12 mouse cellular contexts compared by ENCODE assay signal in genomic region chr7:18949781-18950522, GRCm38 (mm10). TPM values are rescaled to one million over a fixed set of nuclear protein-coding genes. Genes with fewer than 3 reads are reported as not detected.
A peak's percentile ranks its signal among the peaks of the same experiment; 100 is the strongest.
DNase-seq lines count a peak whose midpoint lies in the region; ATAC-seq lines count a peak whose summit lies in the region.
"Had no signal": no experiment of that assay in that cellular context is flagged by ENCODE, and none has a peak within 500 bp of the region (broad histone marks: within the 10 kb centered on the region; RNA-seq: fewer than 3 reads in every experiment).

No protein-coding gene starts in this region.

- H3K4me3 ChIP-seq in hindbrain, embryonic 13.5 days: peak overlapping the region; percentile 11; the same call in 1 of the 2 replicates
- no peak overlapping the region for H3K4me3 ChIP-seq in liver, embryonic 11.5 days (ENCODE audit: low read depth, low read length)
- H3K4me3 ChIP-seq: heart, embryonic 13.5 days; megakaryocyte, embryonic 14.5 days; stomach, embryonic 15.5 days had no signal

- peaks cover 55% of the 10 kb centered on the region for H3K36me3 ChIP-seq in hindbrain, embryonic 13.5 days
- no peaks in the 10 kb centered on the region for H3K36me3 ChIP-seq in liver, embryonic 11.5 days (ENCODE audit: control insufficient read depth, insufficient read depth, low read length)
- H3K36me3 ChIP-seq: G1E; heart, embryonic 13.5 days; stomach, embryonic 15.5 days had no signal

- H3K4me2 ChIP-seq in hindbrain, embryonic 13.5 days: peak overlapping the region; percentile 38
- H3K4me2 ChIP-seq in liver, embryonic 11.5 days: no peak overlapping the region
- H3K4me2 ChIP-seq: heart, embryonic 13.5 days; stomach, embryonic 15.5 days had no signal

- WGBS in hindbrain, embryonic 13.5 days: 12% methylated on average over 12 of the region's 12 CpGs
- 34% methylated on average over 12 of the region's 12 CpGs for WGBS in liver, embryonic 11.5 days

- H3K9ac ChIP-seq in hindbrain, embryonic 13.5 days: peak overlapping the region; percentile 53; the same call in 1 of the 2 replicates
- no peak overlapping the region for H3K9ac ChIP-seq in liver, embryonic 11.5 days (ENCODE audit: low read depth, low read length)
- H3K9ac ChIP-seq: heart, embryonic 13.5 days; stomach, embryonic 15.5 days had no signal

- H3K4me1 ChIP-seq in hindbrain, embryonic 13.5 days (replicated peaks): peaks cover 46% of the 10 kb centered on the region
- H3K4me1 ChIP-seq in liver, embryonic 11.5 days (replicated peaks; ENCODE audit: control insufficient read depth, insufficient read depth, low read length): peaks cover 3% of the 10 kb centered on the region; the same call in 1 of the 2 replicates
- H3K4me1 ChIP-seq: stomach, embryonic 15.5 days had no signal

- H3K27me3 ChIP-seq in hindbrain, embryonic 13.5 days: no peaks in the 10 kb centered on the region
- 0 out of 2 replicates have a peak, but pooled peaks cover 3% of the 10 kb centered on the region for H3K27me3 ChIP-seq in liver, embryonic 11.5 days (replicated peaks; ENCODE audit: control insufficient read depth, insufficient read depth, low read length)
- H3K27me3 ChIP-seq: stomach, embryonic 15.5 days had no signal

- ATAC-seq in hindbrain, embryonic 13.5 days (ENCODE audit: low FRiP score): peak; percentile 92
- ATAC-seq in liver, embryonic 11.5 days (replicated peaks; ENCODE audit: low FRiP score): no peak
- no peak for ATAC-seq in cerebellum, adult (ENCODE audit: insufficient number of reproducible peaks, low FRiP score, low TSS enrichment)

- H3K27ac ChIP-seq in hindbrain, embryonic 13.5 days: peak overlapping the region; percentile 92
- no peak overlapping the region for H3K27ac ChIP-seq in liver, embryonic 11.5 days (ENCODE audit: low read depth, low read length)
- H3K27ac ChIP-seq: heart, embryonic 13.5 days; stomach, embryonic 15.5 days had no signal

- H3K9me3 ChIP-seq in hindbrain, embryonic 13.5 days: no peaks in the 10 kb centered on the region
- H3K9me3 ChIP-seq in liver, embryonic 11.5 days (ENCODE audit: control insufficient read depth, low read length): no peaks in the 10 kb centered on the region
- H3K9me3 ChIP-seq: G1E; heart, embryonic 13.5 days; megakaryocyte, embryonic 14.5 days; stomach, embryonic 15.5 days had no signal

- DNase-seq in layer of hippocampus, postnatal 36 days: peak; percentile 41 to 44
- DNase-seq in layer of hippocampus, adult 8-10 months (ENCODE audit: low spot score in 2 of 2): no peak
- peak; percentile 92 for DNase-seq in embryo, embryonic 10 days (ENCODE audit: low spot score)
- DNase-seq in retina, embryonic 14.5 days (ENCODE audit: low spot score): peak; percentile 83
- no peak for DNase-seq in liver, embryonic 11.5 days (ENCODE audit: low spot score)
- no peak for DNase-seq in thymus, postnatal 4 days

RNA-seq across cellular contexts. Expression of gene Nova2, which starts 24.3 kb away (rescaled TPM):
- 10 to 100 TPM; 82.2 to 84.5 TPM for total RNA-seq in layer of hippocampus, postnatal 36 days (2021)
- total RNA-seq in layer of hippocampus, adult 8-10 months (2022): 10 to 100 TPM; 71.3 to 76.7 (median 74.6) TPM
- polyA plus RNA-seq in hindbrain, embryonic 13.5 days (2015; fragmentation: Nextera tagmentation; extraction: Ambion mirVana): 14.9 and 15.8 TPM in 2 replicates
- 0.22 and 0.41 TPM in 2 replicates for polyA plus RNA-seq in liver, embryonic 11.5 days (2014; fragmentation: Nextera tagmentation; extraction: Ambion mirVana)
- polyA plus RNA-seq: G1E had no signal

RNA-seq across cellular contexts. Expression of gene Nanos2, which starts 37.2 kb away (rescaled TPM):
- under 1 TPM; 0.33 to 0.87 TPM for total RNA-seq in layer of hippocampus, postnatal 36 days (2021)
- 1 to 10 TPM in 1 of 4 experiments, under 1 TPM in 2, not detected in 1; 0.60 to 1.5 (median 0.91) TPM for total RNA-seq in layer of hippocampus, adult 8-10 months (2022)
- polyA plus RNA-seq in hindbrain, embryonic 13.5 days (2015; fragmentation: Nextera tagmentation; extraction: Ambion mirVana): 0.75 and 1.1 TPM in 2 replicates
- not detected in 2 replicates for polyA plus RNA-seq in liver, embryonic 11.5 days (2014; fragmentation: Nextera tagmentation; extraction: Ambion mirVana)
- polyA plus RNA-seq: G1E; heart, embryonic 13.5 days; stomach, embryonic 15.5 days had no signal

RNA-seq across cellular contexts. Expression of gene Ccdc61, which starts 39.7 kb away (rescaled TPM):
- total RNA-seq in layer of hippocampus, postnatal 36 days (2021): 10 to 100 TPM; 11.3 to 12.5 TPM
- 10 to 100 TPM in 2 of 4 experiments, 1 to 10 TPM in 2; 9.4 to 14.3 (median 11.4) TPM for total RNA-seq in layer of hippocampus, adult 8-10 months (2022)
- 23.5 and 23.6 TPM in 2 replicates for polyA plus RNA-seq in hindbrain, embryonic 13.5 days (2015; fragmentation: Nextera tagmentation; extraction: Ambion mirVana)
- 20.8 and 21.1 TPM in 2 replicates for polyA plus RNA-seq in liver, embryonic 11.5 days (2014; fragmentation: Nextera tagmentation; extraction: Ambion mirVana)

RNA-seq across cellular contexts. Expression of gene Mypop, which starts 41.1 kb away (rescaled TPM):
- total RNA-seq in layer of hippocampus, postnatal 36 days (2021): 10 to 100 TPM; 45.0 to 45.9 TPM
- total RNA-seq in layer of hippocampus, adult 8-10 months (2022): 10 to 100 TPM; 42.4 to 49.6 (median 45.8) TPM
- 4.8 and 5.2 TPM in 2 replicates for polyA plus RNA-seq in hindbrain, embryonic 13.5 days (2015; fragmentation: Nextera tagmentation; extraction: Ambion mirVana)
- polyA plus RNA-seq in liver, embryonic 11.5 days (2014; fragmentation: Nextera tagmentation; extraction: Ambion mirVana): 1.5 and 2.2 TPM in 2 replicates

RNA-seq across cellular contexts. Expression of gene Irf2bp1, which starts 53.9 kb away (rescaled TPM):
- total RNA-seq in layer of hippocampus, postnatal 36 days (2021): 10 to 100 TPM; 52.1 to 53.0 TPM
- total RNA-seq in layer of hippocampus, adult 8-10 months (2022): 10 to 100 TPM; 47.6 to 49.2 (median 47.9) TPM
- polyA plus RNA-seq in hindbrain, embryonic 13.5 days (2015; fragmentation: Nextera tagmentation; extraction: Ambion mirVana): 23.4 and 24.6 TPM in 2 replicates
- polyA plus RNA-seq in liver, embryonic 11.5 days (2014; fragmentation: Nextera tagmentation; extraction: Ambion mirVana): 23.3 and 24.9 TPM in 2 replicates

Comparison
In these comparisons a context has a peak if more than half of its experiments do, and no peak if none do; other contexts are left out.
1. DNase-seq: peak in layer of hippocampus, postnatal 36 days (2 of 2), embryo, embryonic 10 days (single experiment) and retina, embryonic 14.5 days (single experiment); none in layer of hippocampus, adult 8-10 months (0 of 2), liver, embryonic 11.5 days (single experiment) and thymus, postnatal 4 days (single experiment).